In the genomic region with DNA sequence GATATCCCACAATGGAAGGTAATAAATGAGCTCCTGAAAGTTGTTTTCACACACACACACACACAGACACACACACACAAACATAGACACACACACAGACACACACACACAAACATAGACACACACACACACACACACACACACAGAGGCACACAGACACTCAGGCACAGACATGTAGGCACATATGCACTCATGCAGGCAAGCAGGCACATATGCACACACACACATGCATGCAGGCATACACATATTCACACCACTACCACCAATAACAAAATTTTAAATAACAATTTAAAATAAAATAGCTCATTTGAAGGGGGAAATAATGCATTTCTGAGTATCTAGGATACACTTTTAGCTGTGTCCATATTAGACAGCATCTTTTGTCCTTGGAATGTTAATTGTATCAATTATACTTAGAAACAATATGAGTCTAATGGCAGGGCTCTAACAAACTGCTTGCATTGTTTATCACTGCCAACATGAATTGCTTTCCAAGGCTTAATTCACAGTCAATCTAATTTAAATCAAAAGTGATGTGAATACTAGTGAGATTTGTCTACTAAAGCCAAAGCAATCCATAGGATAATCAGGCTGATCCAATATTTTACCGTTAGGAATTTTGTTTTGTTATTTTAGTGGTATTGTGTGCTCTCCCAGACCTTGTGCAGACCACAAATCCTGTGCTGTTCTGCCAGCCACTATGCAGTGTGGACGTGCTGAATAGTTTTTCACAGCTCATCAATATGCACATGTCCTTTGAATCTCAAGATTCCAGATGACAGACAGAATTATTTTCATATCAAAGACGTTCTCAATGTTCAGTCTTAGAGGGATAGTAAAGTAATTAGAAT, we compare ENCODE assay signal across 27 mouse cellular contexts.
A peak's percentile ranks its signal among the peaks of the same experiment; 100 is the strongest.
DNase-seq lines count a peak whose midpoint lies in the region; ATAC-seq and TF ChIP-seq lines count a peak whose summit lies in the region.
"Had no signal": no experiment of that assay in that cellular context is flagged by ENCODE, and none has a peak within 500 bp of the region (broad histone marks: within the 10 kb centered on the region; RNA-seq: fewer than 3 reads in every experiment).

No protein-coding gene starts in this region.

- no peaks in the 10 kb centered on the region for H3K9me3 ChIP-seq in hindbrain, embryonic 11.5 days (ENCODE audit: control insufficient read depth, low read length)
- no peaks in the 10 kb centered on the region for H3K9me3 ChIP-seq in hindbrain, embryonic 16.5 days (ENCODE audit: control insufficient read depth, low read length)
- H3K9me3 ChIP-seq in forebrain, embryonic 16.5 days (ENCODE audit: control insufficient read depth, low read length) = no peaks in the 10 kb centered on the region
- no peaks in the 10 kb centered on the region for H3K9me3 ChIP-seq in midbrain, embryonic 16.5 days (replicated peaks; ENCODE audit: control insufficient read depth, low read length, poor library complexity, severe bottlenecking)
- H3K9me3 ChIP-seq in stomach, postnatal 0 days (ENCODE audit: control insufficient read depth, low read length) = no peaks in the 10 kb centered on the region
- H3K9me3 ChIP-seq: G1E; heart, embryonic 10.5 days; hindbrain, embryonic 15.5 days; neural tube, embryonic 13.5 days had no signal

- no peaks in the 10 kb centered on the region for H3K27me3 ChIP-seq in hindbrain, embryonic 11.5 days (ENCODE audit: control insufficient read depth, insufficient read depth, low read length)
- no peaks in the 10 kb centered on the region for H3K27me3 ChIP-seq in hindbrain, embryonic 16.5 days (replicated peaks; ENCODE audit: control insufficient read depth, insufficient read depth, low read length)
- H3K27me3 ChIP-seq in forebrain, embryonic 16.5 days (replicated peaks; ENCODE audit: control insufficient read depth, insufficient read depth, low read length) = no peaks in the 10 kb centered on the region
- no peaks in the 10 kb centered on the region for H3K27me3 ChIP-seq in midbrain, embryonic 16.5 days (ENCODE audit: control insufficient read depth, insufficient read depth, low read depth, low read length)
- H3K27me3 ChIP-seq in stomach, postnatal 0 days (ENCODE audit: control insufficient read depth, insufficient read depth, low read length) = no peaks in the 10 kb centered on the region
- no peaks in the 10 kb centered on the region for H3K27me3 ChIP-seq in heart, adult 2 months (ENCODE audit: control insufficient read depth, insufficient read depth, low read length)
- H3K27me3 ChIP-seq: hindbrain, embryonic 15.5 days; neural tube, embryonic 13.5 days had no signal

- intact Hi-C loops in heart, adult 2 months (cut with DNase I) = no loop called here

- H3K27ac ChIP-seq in hindbrain, embryonic 11.5 days (ENCODE audit: low read depth, low read length) = no peak overlapping the region
- H3K27ac ChIP-seq in hindbrain, embryonic 16.5 days (ENCODE audit: low read depth, low read length) = no peak overlapping the region
- no peak overlapping the region for H3K27ac ChIP-seq in forebrain, embryonic 16.5 days (ENCODE audit: low read length)
- H3K27ac ChIP-seq in midbrain, embryonic 16.5 days (ENCODE audit: low read length) = no peak overlapping the region
- no peak overlapping the region for H3K27ac ChIP-seq in stomach, postnatal 0 days (replicated peaks)
- no peak overlapping the region for H3K27ac ChIP-seq in heart, adult 2 months
- H3K27ac ChIP-seq: heart, embryonic 10.5 days; hindbrain, embryonic 15.5 days; kidney, postnatal 0 days; liver, embryonic 14.5 days; macrophage; neural tube, embryonic 13.5 days had no signal

- TF ChIP-seq POLR2A in brain, embryonic 14.5 days (IDR thresholded peaks at IDR 0.05; ENCODE audit: borderline replicate concordance, extremely low read depth, insufficient read depth, insufficient read length, poor library complexity, severe bottlenecking) = no peak
- no peak for TF ChIP-seq POLR2A in heart, adult 2 months (IDR thresholded peaks at IDR 0.05; ENCODE audit: insufficient read depth, low read depth, low read length)

- TF ChIP-seq EP300 in stomach, postnatal 0 days (optimal IDR thresholded peaks at IDR 0.05) = no peak
- no peak for TF ChIP-seq EP300 in heart, adult 2 months (IDR thresholded peaks at IDR 0.05; ENCODE audit: insufficient read depth, low read depth, low read length)

- no peaks in the 10 kb centered on the region for H3K36me3 ChIP-seq in hindbrain, embryonic 11.5 days (ENCODE audit: control insufficient read depth, insufficient read depth, low read length)
- H3K36me3 ChIP-seq in hindbrain, embryonic 16.5 days (ENCODE audit: control insufficient read depth, insufficient read depth, low read length) = no peaks in the 10 kb centered on the region
- no peaks in the 10 kb centered on the region for H3K36me3 ChIP-seq in forebrain, embryonic 16.5 days (ENCODE audit: control insufficient read depth, insufficient read depth)
- H3K36me3 ChIP-seq in midbrain, embryonic 16.5 days (ENCODE audit: control insufficient read depth, insufficient read depth, low read length) = no peaks in the 10 kb centered on the region
- H3K36me3 ChIP-seq in stomach, postnatal 0 days (ENCODE audit: control insufficient read depth, insufficient read depth, low read length) = no peaks in the 10 kb centered on the region
- H3K36me3 ChIP-seq in heart, adult 2 months (ENCODE audit: control insufficient read depth, insufficient read depth, low read length) = no peaks in the 10 kb centered on the region
- H3K36me3 ChIP-seq: G1E; heart, embryonic 10.5 days; hindbrain, embryonic 15.5 days; neural tube, embryonic 13.5 days had no signal

- no peak overlapping the region for H3K4me2 ChIP-seq in hindbrain, embryonic 11.5 days (replicated peaks; ENCODE audit: low read depth, low read length)
- no peak overlapping the region for H3K4me2 ChIP-seq in hindbrain, embryonic 16.5 days (ENCODE audit: low read length)
- H3K4me2 ChIP-seq in forebrain, embryonic 16.5 days (ENCODE audit: low read length) = no peak overlapping the region
- H3K4me2 ChIP-seq in midbrain, embryonic 16.5 days (ENCODE audit: low read length) = no peak overlapping the region
- no peak overlapping the region for H3K4me2 ChIP-seq in stomach, postnatal 0 days (replicated peaks; ENCODE audit: low read depth)
- H3K4me2 ChIP-seq: hindbrain, embryonic 15.5 days; neural tube, embryonic 13.5 days had no signal

- H3K4me3 ChIP-seq in hindbrain, embryonic 11.5 days (ENCODE audit: low read depth, low read length) = no peak overlapping the region
- H3K4me3 ChIP-seq in hindbrain, embryonic 16.5 days (ENCODE audit: low read length) = no peak overlapping the region
- H3K4me3 ChIP-seq in forebrain, embryonic 16.5 days (replicated peaks; ENCODE audit: low read length) = no peak overlapping the region
- H3K4me3 ChIP-seq in midbrain, embryonic 16.5 days (ENCODE audit: low read depth, low read length) = no peak overlapping the region
- H3K4me3 ChIP-seq in stomach, postnatal 0 days (ENCODE audit: low read depth, low read length) = no peak overlapping the region
- H3K4me3 ChIP-seq in heart, adult 2 months = no peak overlapping the region
- H3K4me3 ChIP-seq: erythroblast, embryonic 14.5 days; heart, embryonic 10.5 days; hindbrain, embryonic 15.5 days; neural tube, embryonic 13.5 days had no signal

- ATAC-seq in hindbrain, embryonic 11.5 days (ENCODE audit: low FRiP score) = peak; percentile 53
- ATAC-seq in hindbrain, embryonic 16.5 days = no peak
- ATAC-seq in forebrain, embryonic 16.5 days = peak; percentile 84
- peak; percentile 76; the same call in 1 of the 2 replicates for ATAC-seq in midbrain, embryonic 16.5 days
- ATAC-seq in stomach, postnatal 0 days (ENCODE audit: low FRiP score, low TSS enrichment) = no peak
- ATAC-seq: Patski had no signal

- WGBS in hindbrain, embryonic 11.5 days = 47% methylated on average over 3 of the region's 3 CpGs
- WGBS in hindbrain, embryonic 16.5 days = 30% methylated on average over 3 of the region's 3 CpGs
- 20% methylated on average over 3 of the region's 3 CpGs for WGBS in forebrain, embryonic 16.5 days
- 29% methylated on average over 3 of the region's 3 CpGs for WGBS in midbrain, embryonic 16.5 days
- 60% methylated on average over 3 of the region's 3 CpGs for WGBS in stomach, postnatal 0 days
- WGBS in heart, adult 2 months = 42% methylated on average over 3 of the region's 3 CpGs

- no peaks in the 10 kb centered on the region for H3K4me1 ChIP-seq in hindbrain, embryonic 11.5 days (replicated peaks; ENCODE audit: control insufficient read depth, insufficient read depth, low read length)
- no peaks in the 10 kb centered on the region for H3K4me1 ChIP-seq in hindbrain, embryonic 16.5 days (ENCODE audit: control insufficient read depth, insufficient read depth, low read depth, low read length)
- H3K4me1 ChIP-seq in forebrain, embryonic 16.5 days (replicated peaks; ENCODE audit: control insufficient read depth, insufficient read depth, low read length) = no peaks in the 10 kb centered on the region
- H3K4me1 ChIP-seq in midbrain, embryonic 16.5 days (ENCODE audit: control insufficient read depth, insufficient read depth, low read length) = no peaks in the 10 kb centered on the region
- no peaks in the 10 kb centered on the region for H3K4me1 ChIP-seq in stomach, postnatal 0 days (replicated peaks; ENCODE audit: control insufficient read depth, insufficient read depth)
- no peaks in the 10 kb centered on the region for H3K4me1 ChIP-seq in heart, adult 2 months (ENCODE audit: control insufficient read depth, insufficient read depth, low read length)
- H3K4me1 ChIP-seq: heart, embryonic 10.5 days; hindbrain, embryonic 15.5 days; neural tube, embryonic 13.5 days had no signal

- H3K9ac ChIP-seq in hindbrain, embryonic 11.5 days (ENCODE audit: low read depth, low read length) = no peak overlapping the region
- no peak overlapping the region for H3K9ac ChIP-seq in hindbrain, embryonic 16.5 days (ENCODE audit: low read depth, low read length)
- no peak overlapping the region for H3K9ac ChIP-seq in forebrain, embryonic 16.5 days (replicated peaks; ENCODE audit: low read depth, low read length)
- no peak overlapping the region for H3K9ac ChIP-seq in midbrain, embryonic 16.5 days (ENCODE audit: low read depth, low read length)
- H3K9ac ChIP-seq in stomach, postnatal 0 days (ENCODE audit: low read length) = no peak overlapping the region
- H3K9ac ChIP-seq in heart, adult 2 months (ENCODE audit: low read depth, low read length) = no peak overlapping the region
- H3K9ac ChIP-seq: hindbrain, embryonic 15.5 days; liver, embryonic 14.5 days; neural tube, embryonic 13.5 days had no signal

- no peaks in the 10 kb centered on the region for H3K79me2 ChIP-seq in heart, adult 2 months (replicated peaks; ENCODE audit: control insufficient read depth, insufficient read depth, low read length)

- no peak for TF ChIP-seq CTCF in brain, embryonic 14.5 days (IDR thresholded peaks at IDR 0.05; ENCODE audit: borderline replicate concordance, extremely low read depth, insufficient read depth, insufficient read length)
- no peak for TF ChIP-seq CTCF in stomach, postnatal 0 days (IDR thresholded peaks at IDR 0.05; ENCODE audit: low read depth)
- TF ChIP-seq CTCF in heart, adult 2 months (IDR thresholded peaks at IDR 0.05) = no peak

- DNase-seq in hindbrain, embryonic 11.5 days (ENCODE audit: low spot score) = no peak
- peak; percentile 61 for DNase-seq in brain, embryonic 14.5 days (ENCODE audit: low read depth)
- no peak for DNase-seq in stomach, postnatal 0 days (ENCODE audit: low spot score)
- no peak for DNase-seq in urinary bladder, postnatal 10 days (ENCODE audit: low spot score)
- no peak for DNase-seq in heart, adult 2 months
- DNase-seq: adrenal gland, postnatal 10 days; cerebellum, adult 11-12 months; cerebellum, postnatal 10 days; gastrocnemius, postnatal 14 days; heart, postnatal 36 days; kidney, adult 2 months; liver; lung, adult 2 months; lung, postnatal 10 days; right cerebral cortex, postnatal 14 days had no signal

Comparison
In these comparisons a context has a peak if more than half of its experiments do, and no peak if none do; other contexts are left out.
1. ATAC-seq: peak in hindbrain, embryonic 11.5 days (single experiment), forebrain, embryonic 16.5 days (single experiment) and midbrain, embryonic 16.5 days (single experiment); none in hindbrain, embryonic 16.5 days (single experiment) and stomach, postnatal 0 days (single experiment).